8 mouse cellular contexts compared by ENCODE assay signal in genomic region chr17:29615024-29615551, GRCm38 (mm10). TPM values are rescaled to one million over a fixed set of nuclear protein-coding genes. Genes with fewer than 3 reads are reported as not detected.
DNase-seq lines count a peak whose midpoint lies in the region; ATAC-seq and TF ChIP-seq lines count a peak whose summit lies in the region.

No protein-coding gene starts in this region.

- intact Hi-C loops in gastrocnemius, adult 2 months (cut with DNase I) = no loop called here
- intact Hi-C loops in gastrocnemius, postnatal 14 days (cut with DNase I; ENCODE audit: low total_unique reads) = loop anchor here (10.0 kb wide), 1 partner anchor 50 kb away; the partner anchor contains the start of gene Cmtr1

- H3K9me3 ChIP-seq in embryonic facial prominence, embryonic 11.5 days (replicated peaks; ENCODE audit: control insufficient read depth, low read length) = no peaks in the 10 kb centered on the region
- H3K9me3 ChIP-seq in intestine, postnatal 0 days (ENCODE audit: control insufficient read depth) = no peaks in the 10 kb centered on the region
- no peaks in the 10 kb centered on the region for H3K9me3 ChIP-seq in neural tube, embryonic 13.5 days

- H3K4me2 ChIP-seq in embryonic facial prominence, embryonic 11.5 days (ENCODE audit: low read depth, low read length) = peak overlapping the region; percentile 87
- H3K4me2 ChIP-seq in intestine, postnatal 0 days (replicated peaks; ENCODE audit: low read depth) = peak overlapping the region; percentile 82
- H3K4me2 ChIP-seq in neural tube, embryonic 13.5 days = peak overlapping the region; percentile 87

- H3ac ChIP-seq in C2C12 (ENCODE audit: control insufficient read depth, insufficient read length, low read depth) = peak overlapping the region; percentile 97

- DNase-seq in gastrocnemius, adult 2 months = no peak
- DNase-seq in gastrocnemius, postnatal 14 days = no peak
- DNase-seq in embryonic facial prominence, embryonic 11.5 days (ENCODE audit: low spot score) = peak; percentile 21
- DNase-seq in cerebellum, postnatal 36 days = no peak
- no peak for DNase-seq in cerebellum, adult 11-12 months

- H3K9ac ChIP-seq in embryonic facial prominence, embryonic 11.5 days (replicated peaks; ENCODE audit: low read length) = peak overlapping the region; percentile 96
- peak overlapping the region; percentile 98 for H3K9ac ChIP-seq in intestine, postnatal 0 days (ENCODE audit: low read depth, low read length)
- peak overlapping the region; percentile 99 for H3K9ac ChIP-seq in neural tube, embryonic 13.5 days

- peaks cover 37% of the 10 kb centered on the region for H3K79me3 ChIP-seq in C2C12 (ENCODE audit: low read depth)

- peak overlapping the region; percentile 93 for H3K4me3 ChIP-seq in gastrocnemius, adult 2 months
- peak overlapping the region; percentile 89 for H3K4me3 ChIP-seq in C2C12 (ENCODE audit: insufficient read depth, poor library complexity, severe bottlenecking)
- H3K4me3 ChIP-seq in embryonic facial prominence, embryonic 11.5 days (ENCODE audit: low read depth, low read length) = peak overlapping the region; percentile 94
- H3K4me3 ChIP-seq in intestine, postnatal 0 days (ENCODE audit: low read depth, low read length) = peak overlapping the region; percentile 97
- peak overlapping the region; percentile 99 for H3K4me3 ChIP-seq in neural tube, embryonic 13.5 days

- peaks cover 54% of the 10 kb centered on the region for H3K79me2 ChIP-seq in C2C12 (ENCODE audit: control insufficient read depth, insufficient read depth)

- 0 out of 2 replicates have a peak, but pooled peaks have one; percentile 5 for ATAC-seq in embryonic facial prominence, embryonic 11.5 days (replicated peaks; ENCODE audit: insufficient number of reproducible peaks, low FRiP score, low TSS enrichment, low read depth)
- ATAC-seq in intestine, postnatal 0 days = peak; percentile 55
- no peak; the same call in none of the 2 replicates for ATAC-seq in neural tube, embryonic 13.5 days (ENCODE audit: low read depth)

- H3K4me1 ChIP-seq in embryonic facial prominence, embryonic 11.5 days (ENCODE audit: control insufficient read depth, insufficient read depth, low read length) = no peaks in the 10 kb centered on the region
- peaks cover 3% of the 10 kb centered on the region; the same call in 1 of the 2 replicates for H3K4me1 ChIP-seq in intestine, postnatal 0 days (replicated peaks; ENCODE audit: control insufficient read depth, insufficient read depth, low read length)
- peaks cover 34% of the 10 kb centered on the region for H3K4me1 ChIP-seq in neural tube, embryonic 13.5 days (replicated peaks)

- peak overlapping the region; percentile 97 for H3K27ac ChIP-seq in gastrocnemius, adult 2 months
- H3K27ac ChIP-seq in embryonic facial prominence, embryonic 11.5 days (replicated peaks; ENCODE audit: low read depth, low read length) = peak overlapping the region; percentile 92
- peak overlapping the region; percentile 96 for H3K27ac ChIP-seq in intestine, postnatal 0 days (ENCODE audit: low read depth, low read length)
- H3K27ac ChIP-seq in neural tube, embryonic 13.5 days (replicated peaks) = peak overlapping the region; percentile 94

- TF ChIP-seq CTCF in gastrocnemius, adult 2 months (IDR thresholded peaks at IDR 0.05) = no peak
- no peak for TF ChIP-seq CTCF in C2C12 (IDR thresholded peaks at IDR 0.05; ENCODE audit: control insufficient read depth, insufficient read depth, insufficient read length)
- TF ChIP-seq CTCF in intestine, postnatal 0 days (IDR thresholded peaks at IDR 0.05; ENCODE audit: low read depth) = no peak

- WGBS in embryonic facial prominence, embryonic 11.5 days = under 1% methylated on average over 43 of the region's 43 CpGs
- WGBS in intestine, postnatal 0 days = under 1% methylated on average over 43 of the region's 43 CpGs
- under 1% methylated on average over 42 of the region's 43 CpGs for WGBS in neural tube, embryonic 13.5 days

- H3K36me3 ChIP-seq in C2C12 (ENCODE audit: control insufficient read depth, insufficient read depth) = peaks cover 15% of the 10 kb centered on the region
- peaks cover 5% of the 10 kb centered on the region for H3K36me3 ChIP-seq in embryonic facial prominence, embryonic 11.5 days (replicated peaks; ENCODE audit: control insufficient read depth, insufficient read depth, low read depth, low read length)
- peaks cover 6% of the 10 kb centered on the region; the same call in 1 of the 2 replicates for H3K36me3 ChIP-seq in intestine, postnatal 0 days (ENCODE audit: control insufficient read depth, insufficient read depth)
- H3K36me3 ChIP-seq in neural tube, embryonic 13.5 days = peaks cover 21% of the 10 kb centered on the region

- no peaks in the 10 kb centered on the region for H3K27me3 ChIP-seq in C2C12 (ENCODE audit: control insufficient read depth, insufficient read depth, insufficient read length)
- no peaks in the 10 kb centered on the region for H3K27me3 ChIP-seq in embryonic facial prominence, embryonic 11.5 days (ENCODE audit: control insufficient read depth, insufficient read depth, low read length)
- H3K27me3 ChIP-seq in intestine, postnatal 0 days (replicated peaks; ENCODE audit: control insufficient read depth, insufficient read depth, low read length) = no peaks in the 10 kb centered on the region
- no peaks in the 10 kb centered on the region for H3K27me3 ChIP-seq in neural tube, embryonic 13.5 days

TF ChIP-seq in C2C12, 6 proteins besides CTCF, POLR2A, EP300 and RAD21:
- TF ChIP-seq CEBPB (IDR thresholded peaks at IDR 0.05; ENCODE audit: low read depth) = no peak
- no peak for TF ChIP-seq FOSL1 (IDR thresholded peaks at IDR 0.05; ENCODE audit: insufficient read depth, low read length, poor library complexity, severe bottlenecking)
- no peak for TF ChIP-seq MYOD1 (IDR thresholded peaks at IDR 0.05; ENCODE audit: control insufficient read depth, insufficient read length, low read depth)
- no peak for TF ChIP-seq MYOG (IDR thresholded peaks at IDR 0.05; ENCODE audit: control insufficient read depth, extremely low read depth, insufficient read length)
- TF ChIP-seq USF1 (IDR thresholded peaks at IDR 0.05; ENCODE audit: low read depth) = no peak
- no peak for TF ChIP-seq MAX (IDR thresholded peaks at IDR 0.05)

RNA-seq across cellular contexts. Expression of gene Gm28043, which starts 0.4 kb away (rescaled TPM):
- 1 to 10 TPM in 1 of 2 experiments, under 1 TPM in 1; 0.70 to 1.2 TPM for total RNA-seq in gastrocnemius, adult 2 months (2021)
- total RNA-seq in gastrocnemius, postnatal 14 days (2021) = under 1 TPM; 0.68 to 0.86 TPM
- 0.54 TPM for polyA plus RNA-seq in C2C12 (2012; fragmentation: generic; extraction: Trizol)
- 1.8 and 2.1 TPM in 2 replicates for polyA plus RNA-seq in embryonic facial prominence, embryonic 11.5 days (2014; fragmentation: Nextera tagmentation; extraction: Ambion mirVana)
- polyA plus RNA-seq in intestine, postnatal 0 days (2015; fragmentation: Nextera tagmentation; extraction: Ambion mirVana) = 0.81 and 0.82 TPM in 2 replicates
- polyA plus RNA-seq in neural tube, embryonic 13.5 days (2015; fragmentation: Nextera tagmentation; extraction: Ambion mirVana) = 2.3 and 3.7 TPM in 2 replicates

RNA-seq across cellular contexts. Expression of gene Rnf8, which starts 0.5 kb away (rescaled TPM):
- total RNA-seq in gastrocnemius, adult 2 months (2021) = 10 to 100 TPM; 20.1 to 22.3 TPM
- total RNA-seq in gastrocnemius, postnatal 14 days (2021) = 10 to 100 TPM; 19.8 to 25.6 TPM
- 22.7 TPM for polyA plus RNA-seq in C2C12 (2012; fragmentation: generic; extraction: Trizol)
- 118 and 129 TPM in 2 replicates for polyA plus RNA-seq in embryonic facial prominence, embryonic 11.5 days (2014; fragmentation: Nextera tagmentation; extraction: Ambion mirVana)
- polyA plus RNA-seq in intestine, postnatal 0 days (2015; fragmentation: Nextera tagmentation; extraction: Ambion mirVana) = 26.7 and 29.1 TPM in 2 replicates
- 75.5 and 94.0 TPM in 2 replicates for polyA plus RNA-seq in neural tube, embryonic 13.5 days (2015; fragmentation: Nextera tagmentation; extraction: Ambion mirVana)

RNA-seq across cellular contexts. Expression of gene Cmtr1, which starts 45.3 kb away (rescaled TPM):
- total RNA-seq in gastrocnemius, adult 2 months (2021) = 10 to 100 TPM; 43.6 to 50.5 TPM
- 10 to 100 TPM; 36.7 to 38.8 TPM for total RNA-seq in gastrocnemius, postnatal 14 days (2021)
- polyA plus RNA-seq in C2C12 (2012; fragmentation: generic; extraction: Trizol) = 33.4 TPM
- polyA plus RNA-seq in embryonic facial prominence, embryonic 11.5 days (2014; fragmentation: Nextera tagmentation; extraction: Ambion mirVana) = 120 and 132 TPM in 2 replicates
- polyA plus RNA-seq in intestine, postnatal 0 days (2015; fragmentation: Nextera tagmentation; extraction: Ambion mirVana) = 68.9 and 70.4 TPM in 2 replicates
- polyA plus RNA-seq in neural tube, embryonic 13.5 days (2015; fragmentation: Nextera tagmentation; extraction: Ambion mirVana) = 127 and 131 TPM in 2 replicates
